Mouse (Mus musculus): ENCODE measurements around the gene Tsc22d2. TPM values are rescaled to one million over a fixed set of nuclear protein-coding genes. Genes with fewer than 3 reads are reported as not detected.
"Not testable (repeated sequence)": the region's sequence is repeated elsewhere in the genome, so short reads cannot be mapped to it uniquely, and the experiment has no call there.

The Tsc22d2 gene
- polyA plus RNA-seq, 1 experiment, result 17.0 TPM

DNA sequence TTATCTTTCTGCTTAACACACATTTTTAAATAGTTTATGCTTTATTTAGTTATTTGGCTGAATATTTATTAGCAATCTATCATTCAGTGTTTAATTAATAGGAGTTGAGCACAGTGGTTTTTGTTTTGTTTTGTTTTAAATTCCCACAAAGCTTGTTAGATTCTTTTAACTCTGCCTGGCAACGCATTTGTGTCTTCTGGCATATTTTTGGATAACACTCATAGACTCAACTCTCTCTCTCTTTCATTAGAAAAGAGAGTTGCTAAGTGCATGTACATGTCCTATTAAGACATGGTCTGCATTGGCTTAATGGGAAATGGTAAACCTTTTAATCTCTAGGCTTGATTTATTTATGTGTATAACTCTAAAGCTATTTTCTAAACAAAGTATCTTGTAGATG is 14.3 kb downstream of the Tsc22d2 start:
- no peak for DNase-seq (ENCODE audit: low read depth)

DNA sequence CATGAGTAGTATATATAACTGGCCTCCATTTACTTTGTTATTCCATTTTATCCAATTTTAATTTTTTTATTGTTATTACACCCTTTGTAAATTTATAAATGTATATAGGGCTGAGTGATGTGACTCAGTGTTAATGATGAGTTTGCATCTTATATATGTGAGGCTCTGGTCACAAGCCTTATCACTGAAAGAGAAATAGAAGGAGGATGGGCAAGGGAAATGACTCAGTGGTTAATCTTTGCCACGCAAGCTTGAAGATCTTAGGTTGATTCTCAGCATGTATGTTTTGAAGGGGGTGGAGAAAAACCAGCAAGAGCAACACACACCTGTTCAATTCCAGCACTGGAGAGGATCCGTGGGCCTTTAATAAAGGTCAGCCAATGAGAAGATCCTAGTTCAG is 19.9 kb downstream of the Tsc22d2 start:
- DNase-seq (ENCODE audit: low read depth), result no peak

DNA sequence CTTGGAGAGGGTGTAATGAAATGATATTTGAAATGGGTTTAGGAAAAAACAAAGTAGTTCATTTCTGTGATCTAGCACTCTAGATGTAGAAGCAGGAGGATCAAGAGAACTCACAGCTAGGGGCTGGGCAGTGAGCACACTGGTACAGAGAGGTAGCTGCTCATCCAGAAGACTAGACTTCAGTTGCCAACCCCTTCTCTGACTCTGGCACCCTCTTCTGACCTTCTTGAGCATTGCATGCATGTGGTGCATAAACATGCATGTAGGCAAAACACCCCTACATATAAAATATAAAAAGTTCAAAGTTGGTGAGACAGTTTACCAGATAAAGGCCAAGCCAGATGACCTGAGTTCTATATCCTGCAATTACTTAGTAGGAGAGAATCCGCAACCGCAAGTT is 33.7 kb downstream of the Tsc22d2 start:
- no peak for DNase-seq (ENCODE audit: low read depth)

GRCm38 (mm10) chr3:58449487-58449886 is 35.0 kb downstream of the Tsc22d2 start:
- DNase-seq (ENCODE audit: low read depth), result no peak

DNA sequence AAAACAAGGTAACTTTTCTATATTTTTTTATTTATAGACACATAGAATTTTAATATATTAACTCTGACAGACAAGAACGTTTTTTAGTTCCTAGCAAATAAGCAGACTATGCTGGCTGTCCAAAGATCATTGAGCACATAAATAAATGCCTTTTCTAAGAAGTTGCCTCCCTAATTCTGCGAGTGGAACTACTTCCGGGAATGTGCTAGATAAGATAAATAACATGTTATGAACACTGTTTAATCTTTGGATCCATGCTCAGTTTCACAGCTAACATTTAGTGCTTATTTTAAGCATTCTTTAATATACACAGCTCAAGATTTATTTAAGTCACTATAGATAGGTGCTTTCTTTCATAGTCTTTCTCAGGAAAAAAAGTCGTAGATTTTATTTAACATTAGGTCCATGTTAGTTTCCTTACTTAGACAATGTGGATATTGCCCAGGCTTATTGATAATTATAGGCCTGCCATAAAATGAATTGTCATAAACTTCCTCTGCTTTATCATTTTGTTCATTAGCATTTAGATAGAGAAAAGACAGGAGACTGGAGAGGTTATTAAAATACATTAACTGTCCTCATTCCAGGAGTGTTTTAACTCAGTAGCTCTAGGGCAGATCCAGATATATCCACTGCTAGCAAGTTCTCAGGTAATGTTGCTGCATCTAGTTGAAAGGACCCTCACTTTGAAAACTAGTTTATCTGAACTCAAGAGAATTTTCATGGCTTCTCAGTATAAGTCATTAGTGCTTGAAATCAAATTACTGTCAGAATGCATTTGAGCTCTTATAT is 40.1 kb downstream of the Tsc22d2 start:
- no peak for DNase-seq (ENCODE audit: low read depth)

DNA sequence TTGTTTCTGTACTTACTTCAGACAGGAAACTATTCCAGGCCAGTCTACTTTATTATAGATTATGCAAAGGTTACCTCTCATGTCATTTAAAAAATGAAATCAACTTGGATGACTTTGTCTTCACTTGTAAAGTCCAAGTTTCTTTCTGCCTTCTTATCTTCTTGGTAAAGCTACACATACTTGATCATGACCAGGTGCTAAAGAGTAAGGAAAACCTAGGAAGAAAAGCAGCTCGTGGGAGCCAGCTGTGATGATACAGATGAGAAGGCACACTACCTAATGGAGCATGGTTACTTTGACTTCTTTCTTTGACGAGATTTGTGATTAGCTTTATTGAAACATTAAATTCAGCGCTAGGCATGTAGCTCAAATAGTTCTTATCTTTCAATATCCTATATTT is 40.7 kb downstream of the Tsc22d2 start:
- DNase-seq (ENCODE audit: low read depth), result no peak

DNA sequence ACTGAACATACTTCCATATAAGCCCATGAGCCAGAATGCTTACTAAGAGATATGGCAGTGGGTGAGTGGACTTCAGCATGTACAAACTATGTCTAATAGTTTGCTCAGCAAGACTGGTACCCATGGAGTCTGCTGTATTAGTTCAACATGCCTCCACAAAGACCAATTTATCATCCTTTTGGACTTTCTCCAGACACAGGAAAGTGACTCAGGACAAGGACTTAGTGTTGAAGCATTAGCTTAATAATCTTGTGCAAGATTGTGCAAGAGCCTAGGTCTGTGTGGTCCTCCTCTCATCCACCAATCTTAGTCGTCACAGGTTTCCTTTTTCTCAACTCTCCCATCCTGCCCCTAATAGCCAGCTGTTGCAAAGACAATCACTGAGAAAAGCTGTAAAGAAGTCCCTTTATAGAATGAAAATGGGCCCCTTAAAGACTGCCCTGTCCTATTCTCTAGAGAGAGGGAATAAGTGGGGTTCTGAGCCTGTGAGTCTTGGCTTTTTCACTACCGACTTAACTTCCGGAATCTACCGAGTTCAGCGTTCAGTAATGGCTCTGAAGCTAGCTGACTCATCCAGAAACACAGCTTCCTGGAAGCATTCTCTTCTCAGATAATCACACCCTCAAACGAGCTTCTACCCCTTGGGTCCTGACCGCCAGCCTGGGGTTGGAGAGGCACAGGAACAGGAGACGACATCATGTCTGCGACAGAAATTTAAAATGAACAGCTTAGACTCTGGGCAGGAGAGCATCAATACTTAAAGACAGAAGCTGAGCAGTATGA is 55.3 kb downstream of the Tsc22d2 start:
- DNase-seq (ENCODE audit: low read depth), result peak; percentile 42

DNA sequence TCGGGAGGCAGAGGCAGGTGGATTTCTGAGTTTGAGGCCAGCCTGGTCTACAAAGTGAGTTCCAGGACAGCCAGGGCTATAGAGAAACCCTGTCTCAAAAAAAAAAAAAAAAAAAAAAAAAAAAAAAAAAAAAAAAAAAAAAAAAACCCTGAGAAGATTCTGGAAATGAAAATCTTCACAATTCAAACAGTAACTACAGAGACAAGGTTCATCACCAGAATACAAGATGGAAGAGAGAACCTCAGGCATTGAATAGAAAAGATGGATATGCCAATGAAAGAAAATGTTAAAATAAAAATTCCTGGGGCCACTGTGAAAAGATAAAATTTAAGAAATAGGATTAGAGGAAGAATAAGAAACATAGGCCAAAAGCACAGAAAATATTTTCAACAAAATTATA is 60.8 kb downstream of the Tsc22d2 start:
- not testable (repeated sequence) for DNase-seq (ENCODE audit: low read depth)

- no peak for DNase-seq (ENCODE audit: low read depth)
These were observed 64.4 kb downstream of the Tsc22d2 start for GRCm38 (mm10) chr3:58478755-58479455.

DNA sequence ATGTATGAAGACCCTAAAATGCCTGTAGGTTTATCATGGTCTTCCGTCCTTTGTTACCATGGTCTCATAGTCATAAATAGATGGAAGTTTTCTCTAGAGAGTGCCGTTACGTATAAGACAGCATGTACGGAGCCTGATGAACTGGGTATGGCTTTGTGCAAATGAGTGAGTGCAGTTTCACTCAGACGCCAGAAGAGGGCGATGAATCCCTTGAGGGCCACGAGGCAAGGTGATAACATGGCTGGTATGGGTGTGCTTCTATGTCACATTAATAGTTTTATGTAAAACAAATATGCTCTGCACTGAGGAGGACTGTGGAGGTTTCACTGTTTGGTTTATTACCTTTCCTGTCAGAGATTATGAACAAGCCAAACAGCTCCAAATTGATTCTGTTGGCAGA is 71.4 kb downstream of the Tsc22d2 start:
- DNase-seq (ENCODE audit: low read depth), result no peak

- DNase-seq (ENCODE audit: low read depth), result no peak
These were observed 72.6 kb downstream of the Tsc22d2 start for GRCm38 (mm10) chr3:58487121-58487520.

GRCm38 (mm10) chr3:58487999-58488775 is 73.7 kb downstream of the Tsc22d2 start:
- DNase-seq (ENCODE audit: low read depth), result no peak

GRCm38 (mm10) chr3:58490787-58491186 is 76.3 kb downstream of the Tsc22d2 start:
- no peak for DNase-seq (ENCODE audit: low read depth)

DNA sequence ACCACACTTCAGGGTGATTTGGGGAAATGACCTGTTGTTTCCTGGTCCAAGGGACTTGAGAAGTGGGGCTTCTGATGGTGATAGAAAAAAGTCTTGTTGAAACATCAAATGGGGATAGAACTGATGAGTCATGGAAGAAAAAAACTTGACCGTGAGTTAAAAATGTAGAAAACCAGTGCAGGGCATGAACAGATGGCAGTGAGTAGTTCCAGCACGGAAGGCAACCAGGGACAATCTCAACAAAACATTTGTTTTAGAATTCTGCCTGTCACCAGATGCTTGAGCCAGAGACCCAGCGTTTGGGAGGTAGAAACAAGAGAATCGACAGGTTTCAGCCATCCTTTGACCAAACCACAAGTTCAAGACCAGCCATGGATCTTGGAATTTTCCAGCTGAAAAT is 79.1 kb downstream of the Tsc22d2 start:
- no peak for DNase-seq (ENCODE audit: low read depth)

DNA sequence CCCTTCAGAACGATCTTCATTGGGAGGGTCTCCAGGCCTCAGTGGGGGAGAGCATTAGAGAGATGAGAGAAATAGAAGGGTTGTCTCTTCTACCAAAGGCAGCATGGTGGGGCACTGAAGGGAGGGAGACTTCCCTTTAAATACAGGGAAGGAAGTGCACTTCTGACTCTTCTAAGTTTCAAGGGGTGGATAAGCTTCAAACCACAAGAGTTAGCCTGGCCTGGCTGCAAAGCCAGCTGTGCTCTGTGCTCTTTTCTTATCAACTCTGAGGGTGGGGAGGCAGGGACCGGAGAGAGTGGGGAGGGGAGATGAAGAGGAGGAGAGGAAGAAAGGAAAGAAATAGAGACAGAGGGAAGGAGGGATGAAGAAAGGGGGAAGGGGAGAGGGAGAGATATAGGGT is 87.4 kb downstream of the Tsc22d2 start:
- no peak for DNase-seq (ENCODE audit: low read depth)

- no peak for DNase-seq (ENCODE audit: low read depth)
These were observed 89.3 kb downstream of the Tsc22d2 start for GRCm38 (mm10) chr3:58503720-58504333.

DNA sequence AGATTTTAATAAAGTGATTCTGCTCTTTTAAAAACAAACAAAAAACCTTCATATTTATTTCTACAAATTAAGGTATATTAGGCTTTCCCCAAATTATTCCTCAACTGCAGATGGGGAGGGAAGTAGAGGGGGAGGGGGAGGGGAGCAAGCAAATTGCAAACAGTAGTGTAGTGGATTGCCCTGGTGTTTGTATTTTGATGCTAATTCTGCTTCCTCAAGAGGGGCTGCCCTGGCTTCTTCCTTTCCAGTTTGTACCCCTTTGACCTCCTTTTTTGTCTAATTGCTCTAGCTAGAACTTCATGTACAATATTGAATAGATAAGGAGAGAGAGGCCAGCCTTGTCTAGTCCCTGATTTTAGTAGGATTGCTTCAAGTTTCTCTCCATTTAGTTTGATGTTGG is 90.2 kb downstream of the Tsc22d2 start:
- DNase-seq (ENCODE audit: low read depth), result no peak

- no peak for DNase-seq (ENCODE audit: low read depth)
These were observed 93.7 kb downstream of the Tsc22d2 start for GRCm38 (mm10) chr3:58508020-58508750.

- no peak for DNase-seq (ENCODE audit: low read depth)
These were observed 97.1 kb downstream of the Tsc22d2 start for GRCm38 (mm10) chr3:58511581-58511980.

DNA sequence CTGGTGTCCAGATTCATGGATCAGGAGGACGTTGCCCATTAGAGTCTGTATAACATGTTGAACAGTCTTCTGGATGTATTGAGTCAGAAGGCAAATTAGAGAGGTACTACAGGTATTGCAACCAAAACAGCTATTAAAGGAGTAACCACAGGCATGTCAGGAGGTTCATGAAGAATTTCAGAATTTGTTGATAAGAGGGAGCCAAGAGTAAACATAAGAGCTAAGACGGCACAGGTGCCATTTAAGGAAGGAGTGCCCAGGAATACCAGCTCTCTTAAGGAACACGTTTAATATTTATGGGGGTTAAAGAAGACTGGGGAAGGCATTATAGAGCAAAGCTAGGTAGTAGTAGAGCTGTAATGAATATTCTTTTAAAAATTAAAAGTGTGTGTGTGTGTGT is 98.2 kb downstream of the Tsc22d2 start:
- DNase-seq (ENCODE audit: low read depth), result no peak

GRCm38 (mm10) chr3:58513483-58513882 is 99.0 kb downstream of the Tsc22d2 start:
- no peak for DNase-seq (ENCODE audit: low read depth)
